Mouse (Mus musculus): ENCODE data around the gene Rmdn2.

The Rmdn2 gene

DNA sequence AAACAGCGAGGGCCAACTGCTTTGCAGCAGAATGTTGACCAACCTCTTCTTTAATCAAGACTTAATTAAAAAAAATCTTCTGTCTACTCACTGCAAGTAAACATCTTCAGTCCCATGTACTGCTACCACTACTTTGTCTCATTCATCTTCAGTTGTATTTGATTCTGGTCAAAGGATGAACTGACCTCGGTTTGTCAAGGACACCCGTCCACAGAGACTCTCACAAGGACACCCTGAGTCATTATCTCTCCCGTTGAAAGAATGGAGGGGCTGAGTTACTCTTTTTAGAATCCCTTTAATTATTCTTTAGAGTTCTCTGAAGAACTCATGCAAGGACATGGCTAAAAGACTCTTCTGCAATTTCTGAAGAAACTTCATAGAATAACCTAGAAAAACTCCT lies at the start of gene Rmdn2:
TSS of gene Rmdn2 (plus strand) at position 319 of the 400 bp plus-strand sequence.
- DNase-seq (ENCODE audit: low spot score): peak; percentile 20

DNA sequence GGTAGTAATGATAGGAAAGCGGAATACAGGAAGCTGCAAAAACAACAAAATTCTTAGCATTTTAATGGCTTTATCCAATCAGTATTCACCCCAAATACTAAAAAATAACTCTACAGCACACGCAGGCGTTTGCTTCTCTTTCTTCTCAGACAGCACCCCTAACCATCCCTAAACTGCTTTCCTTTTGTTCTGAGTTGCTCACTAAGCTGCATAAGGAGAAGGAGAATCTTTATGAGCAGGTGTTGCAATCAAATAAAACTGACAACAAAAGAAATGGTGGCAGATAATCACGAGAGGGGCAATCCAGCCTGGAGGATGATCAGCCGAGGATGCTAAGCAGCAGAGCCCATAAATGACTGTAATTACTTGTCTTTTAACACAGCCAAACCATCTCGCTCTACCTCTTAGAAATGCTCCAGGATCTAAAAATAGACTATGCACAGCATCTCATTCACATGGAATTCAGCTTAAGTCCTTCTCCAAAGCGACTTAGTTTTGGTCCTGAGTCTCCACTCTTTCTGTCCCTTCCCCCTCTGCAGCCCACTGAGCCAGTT lies 48.5 kb upstream of the Rmdn2 start:
- DNase-seq (ENCODE audit: low spot score): no peak

DNA sequence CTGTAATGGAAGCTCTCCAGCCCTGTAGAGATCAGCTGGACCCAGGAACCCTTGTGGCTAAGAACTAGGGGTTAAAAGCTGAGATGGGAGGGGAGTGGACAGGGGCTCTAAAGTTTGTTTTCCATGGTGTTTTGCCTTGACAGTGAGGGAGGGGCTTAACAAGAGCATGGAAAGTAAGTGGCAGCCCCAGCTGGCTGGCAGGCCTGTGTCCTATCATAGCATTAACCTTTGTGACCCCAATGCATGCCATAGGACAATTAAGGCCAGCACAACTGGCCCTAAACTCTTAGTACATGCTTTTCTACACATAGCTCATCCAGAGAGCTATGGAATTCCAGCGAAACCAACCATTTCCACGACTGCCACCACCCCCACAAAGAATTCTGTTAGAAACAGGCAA lies 47.9 kb upstream of the Rmdn2 start:
- no peak for DNase-seq (ENCODE audit: low spot score)

DNA sequence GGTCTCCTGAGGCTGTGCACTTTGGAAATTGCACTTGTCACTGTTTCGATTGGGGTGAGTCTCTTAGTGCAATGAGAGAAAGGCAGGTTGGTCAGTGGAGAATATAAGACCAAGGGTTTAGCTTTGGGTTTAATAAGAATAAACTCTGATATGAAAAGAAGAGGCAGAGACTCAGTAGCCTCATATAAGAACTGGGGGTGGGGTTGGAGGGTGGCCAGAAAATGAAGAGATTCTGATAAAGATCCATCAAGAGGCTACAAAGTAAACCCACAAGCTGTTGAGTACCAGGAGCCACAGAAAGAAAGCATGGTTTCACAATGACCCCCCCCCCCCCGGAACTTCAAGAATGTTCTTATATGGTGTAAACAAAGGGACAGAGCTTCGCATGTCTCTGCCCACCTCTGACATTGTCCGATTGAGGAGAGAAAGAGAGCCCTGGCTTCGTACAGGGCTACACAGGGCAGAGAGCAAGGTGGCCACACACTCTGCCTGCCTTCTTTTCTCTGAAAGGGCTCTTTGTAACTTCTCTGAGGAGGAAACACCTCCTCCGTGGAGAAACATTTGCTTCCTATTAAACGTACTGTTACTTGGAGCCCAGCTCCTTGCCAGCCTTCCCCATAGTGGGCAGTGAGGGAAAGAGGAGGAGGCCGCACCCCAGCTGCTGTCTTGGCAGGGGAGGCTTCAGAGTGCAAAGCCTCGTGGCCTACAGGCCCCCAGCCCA lies 46.3 kb upstream of the Rmdn2 start:
- no peak for DNase-seq (ENCODE audit: low spot score)

DNA sequence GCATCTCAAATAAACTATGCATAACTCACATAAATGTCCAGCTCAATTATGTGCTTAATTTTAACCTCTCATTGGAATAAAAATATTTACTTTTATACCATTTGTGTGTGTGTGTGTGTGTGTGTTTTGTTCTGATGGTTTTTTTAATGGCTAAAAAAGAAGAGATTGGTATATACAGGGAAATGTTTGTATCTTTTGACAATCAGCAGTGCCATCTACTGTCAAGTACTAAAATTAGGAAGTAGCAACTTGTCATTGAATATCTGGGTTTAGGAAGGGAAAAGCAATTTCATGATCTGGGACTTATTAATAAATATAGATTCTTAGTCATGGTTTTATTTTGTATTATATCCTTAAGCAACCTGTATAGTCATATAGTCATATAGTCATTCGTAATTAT lies 43.3 kb upstream of the Rmdn2 start:
- DNase-seq (ENCODE audit: low spot score): no peak

DNA sequence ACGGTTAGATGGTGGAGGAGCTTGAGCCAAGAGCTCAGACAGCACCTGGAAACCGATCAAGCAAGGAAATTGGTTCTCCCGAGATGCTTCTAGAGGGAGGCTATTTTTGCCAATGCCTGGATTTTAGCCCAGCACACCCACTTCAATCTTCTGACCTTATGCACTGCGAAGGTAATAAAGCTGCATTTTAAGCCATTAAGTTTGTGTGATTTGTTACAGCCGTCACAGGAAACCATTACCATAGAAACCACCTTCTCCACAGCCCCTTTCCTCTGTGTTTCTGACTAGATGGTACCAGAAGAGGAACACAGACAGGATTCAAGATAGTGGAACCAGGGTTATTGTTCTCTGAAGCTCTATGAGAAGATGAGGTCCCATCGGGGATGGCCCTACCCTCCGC lies 33.3 kb upstream of the Rmdn2 start:
- no peak for DNase-seq (ENCODE audit: low spot score)

DNA sequence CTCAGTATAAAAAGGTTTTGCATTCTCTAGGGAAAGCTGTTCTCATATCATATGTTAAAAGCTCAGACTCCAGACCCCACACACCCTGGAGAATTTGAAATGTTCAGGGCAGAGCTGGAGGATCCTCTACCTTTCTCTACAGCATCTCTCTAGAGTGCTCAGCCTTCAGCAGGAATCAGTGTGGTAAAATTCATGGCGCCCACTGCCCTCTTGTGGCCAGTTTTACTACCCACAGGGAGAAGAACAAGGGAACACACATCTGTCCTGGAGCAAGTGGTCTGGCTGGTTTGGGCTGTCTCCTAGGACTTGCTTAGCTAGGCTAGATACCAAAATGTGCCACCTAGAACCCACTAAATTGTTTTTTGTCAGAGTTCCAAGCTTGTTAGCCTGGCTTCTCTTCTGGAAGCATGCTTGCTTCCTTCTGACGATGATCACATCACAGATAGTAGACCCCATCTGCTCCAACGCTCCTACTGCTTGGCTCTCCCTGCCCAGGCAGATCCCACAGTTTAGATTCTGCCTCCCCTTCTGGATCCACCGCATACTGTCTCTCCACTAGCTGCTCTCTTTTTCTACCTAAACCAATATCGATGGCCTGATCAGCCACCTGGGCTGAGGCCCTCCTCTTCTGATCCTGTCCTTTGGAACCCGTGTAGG lies 31.3 kb upstream of the Rmdn2 start:
- DNase-seq (ENCODE audit: low spot score): peak; percentile 74

DNA sequence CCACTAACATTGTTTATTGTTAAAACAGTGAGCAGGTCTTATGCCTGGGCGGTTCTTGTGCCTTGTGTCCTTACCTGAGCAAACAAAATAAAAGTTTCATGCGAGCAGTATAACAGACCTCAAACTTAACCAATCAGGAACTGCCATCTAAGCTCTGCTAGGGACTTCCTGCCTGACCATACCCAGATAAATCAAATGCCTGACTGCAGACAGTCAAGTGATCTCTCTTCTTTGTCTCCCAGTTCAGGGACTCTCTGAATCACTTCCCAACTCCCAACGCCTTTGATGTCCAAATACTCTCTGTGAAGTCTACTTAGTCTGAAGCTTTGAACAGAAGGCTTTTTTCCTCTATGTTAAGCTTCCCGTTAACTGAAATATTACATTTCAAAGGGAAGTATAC lies 28.2 kb upstream of the Rmdn2 start:
- no peak for DNase-seq (ENCODE audit: low spot score)

DNA sequence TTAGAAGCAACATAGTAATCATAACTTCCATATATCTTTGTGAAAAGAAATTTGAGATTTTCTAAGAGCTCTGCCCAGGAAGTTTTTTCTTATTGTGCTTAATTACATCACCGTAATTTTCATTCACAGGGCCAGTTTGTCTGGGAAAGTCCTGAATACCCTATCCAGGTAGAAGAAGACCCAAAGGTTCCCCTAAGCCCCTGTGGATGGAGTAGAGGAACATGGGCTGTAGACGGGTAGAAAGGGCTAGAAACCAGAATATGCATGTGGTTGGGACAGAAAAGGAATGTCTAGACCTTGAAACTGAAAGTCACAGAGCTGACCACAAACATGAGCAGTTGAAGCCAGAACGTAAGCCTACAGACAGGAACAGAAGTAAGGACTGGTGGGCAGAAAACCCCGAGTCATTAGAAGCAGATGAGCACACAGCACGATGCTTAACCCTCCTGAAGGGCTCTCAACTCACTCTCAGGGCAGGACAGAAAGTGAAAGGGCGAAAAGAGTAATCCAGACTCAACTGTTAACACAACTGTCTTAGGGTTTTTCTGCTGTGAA lies 27.3 kb upstream of the Rmdn2 start:
- no peak for DNase-seq (ENCODE audit: low spot score)

DNA sequence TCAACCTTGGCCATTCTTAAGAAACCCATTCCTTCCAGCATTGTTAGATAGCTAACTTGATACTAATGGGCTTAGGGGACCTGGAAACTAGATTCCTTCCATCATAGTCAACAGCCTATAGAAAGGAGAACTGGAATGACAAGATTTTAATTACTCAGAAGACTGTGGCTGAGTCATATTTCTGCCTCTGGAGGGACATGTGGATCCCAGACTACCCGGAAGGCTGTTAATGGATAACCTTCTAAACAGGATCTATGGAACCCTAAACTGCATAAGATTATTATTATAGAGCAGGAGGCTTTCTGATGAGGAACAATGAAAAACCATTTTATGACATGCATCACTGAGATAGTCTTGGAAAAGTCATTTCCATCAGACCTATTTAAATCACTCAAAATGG lies 21.8 kb upstream of the Rmdn2 start:
- no peak for DNase-seq (ENCODE audit: low spot score)

DNA sequence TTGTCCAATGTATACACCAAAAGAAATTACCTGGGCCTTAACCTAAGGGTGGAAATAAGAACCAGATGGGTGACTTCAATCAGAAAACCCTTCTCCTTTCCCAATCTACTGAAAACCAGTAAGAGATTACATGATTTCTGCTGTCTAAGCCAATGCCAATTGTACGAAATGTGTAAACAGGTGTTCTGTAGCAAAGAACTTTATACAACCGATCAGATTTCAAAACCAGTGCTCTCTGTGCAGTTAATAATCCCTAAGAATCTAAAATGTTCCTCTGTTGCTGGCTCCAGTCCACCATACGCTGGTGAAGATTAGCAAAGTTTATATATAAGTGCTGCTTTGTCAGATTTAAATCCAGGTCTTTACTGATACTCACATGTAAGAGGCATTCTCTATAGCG lies 15.7 kb upstream of the Rmdn2 start:
- no peak for DNase-seq (ENCODE audit: low spot score)

DNA sequence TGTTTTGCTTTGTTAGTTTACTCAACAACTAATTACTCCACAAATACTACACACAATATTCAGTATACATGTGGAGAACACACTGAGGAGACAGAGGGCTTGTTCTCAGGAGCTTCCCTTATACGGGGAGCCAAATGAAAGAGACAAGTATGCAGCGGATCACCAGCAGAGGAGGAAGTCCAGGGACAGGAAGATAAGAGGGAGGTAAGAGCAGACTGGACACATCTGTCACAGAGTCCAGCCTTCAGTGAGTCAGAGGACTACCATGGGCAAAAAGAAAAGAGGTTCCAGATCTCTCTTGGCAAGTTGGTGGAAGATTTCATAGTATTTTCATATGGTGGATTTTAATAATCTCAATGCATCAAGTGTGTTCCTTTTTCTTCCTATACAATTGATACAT lies 13.5 kb upstream of the Rmdn2 start:
- DNase-seq (ENCODE audit: low spot score): no peak

DNA sequence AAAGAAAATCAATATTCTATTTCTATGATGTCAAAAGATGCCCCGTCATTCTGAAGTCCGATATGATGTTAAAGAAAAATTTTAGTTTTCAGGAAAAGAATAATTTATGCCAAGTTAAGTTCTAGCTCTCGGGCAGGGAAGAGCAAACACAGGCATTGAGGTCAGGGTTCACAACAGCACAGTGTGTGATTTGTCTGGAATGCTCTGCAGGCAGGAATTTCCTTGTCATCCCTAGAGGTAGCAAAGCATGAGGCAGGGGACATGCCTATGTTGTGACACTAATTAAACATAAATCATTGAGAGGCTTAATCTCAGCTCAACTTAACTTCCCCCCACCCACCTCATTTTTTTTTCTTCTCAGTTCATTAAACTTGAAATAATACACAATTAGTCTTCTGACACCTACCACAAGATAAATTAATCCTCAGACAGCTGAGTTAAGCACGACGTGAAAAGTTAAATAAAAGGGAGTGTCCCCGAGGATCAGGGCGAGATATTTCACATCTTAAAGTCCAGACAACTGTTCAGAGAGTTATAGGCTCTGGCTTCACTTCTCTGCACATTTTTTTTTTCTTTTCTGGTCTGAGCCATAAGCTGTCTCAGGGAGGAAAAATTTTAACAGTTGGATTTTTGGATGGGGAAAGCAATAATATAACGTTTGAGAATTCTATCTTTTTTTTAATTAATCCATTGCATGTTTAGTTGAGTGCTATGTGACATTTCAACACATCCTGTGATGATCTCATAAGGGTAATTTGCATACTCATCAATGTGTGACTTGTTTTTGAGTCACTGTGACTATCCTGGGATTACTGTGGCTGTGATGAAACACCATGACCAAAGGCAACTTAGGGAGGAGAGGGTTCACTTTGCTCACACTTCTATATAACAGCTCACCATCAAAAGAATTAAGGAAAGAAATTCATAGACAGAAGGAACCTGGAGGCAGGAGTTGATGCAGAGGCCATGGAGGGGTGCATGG lies 12.8 kb upstream of the Rmdn2 start:
- no peak for DNase-seq (ENCODE audit: low spot score)

DNA sequence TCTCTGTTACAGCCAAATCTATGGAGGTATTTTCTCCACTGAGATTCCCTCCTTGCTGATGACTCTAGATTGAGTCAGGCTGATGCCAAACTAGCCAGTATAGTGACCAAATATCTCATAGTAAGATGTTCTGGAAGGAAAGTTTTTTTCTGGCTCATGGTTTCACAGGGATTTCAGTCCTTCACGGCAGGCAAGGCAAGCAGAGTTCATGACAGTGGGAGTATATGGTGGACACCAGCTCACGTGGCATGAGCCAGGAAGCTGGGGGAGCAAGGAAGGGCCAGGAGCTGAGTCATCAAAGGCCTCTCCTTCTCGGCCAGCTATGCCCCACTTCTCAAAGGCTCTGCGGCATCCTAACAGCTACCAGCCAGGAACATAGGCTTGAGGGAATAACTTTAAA lies 11.6 kb upstream of the Rmdn2 start:
- DNase-seq (ENCODE audit: low spot score): no peak

DNA sequence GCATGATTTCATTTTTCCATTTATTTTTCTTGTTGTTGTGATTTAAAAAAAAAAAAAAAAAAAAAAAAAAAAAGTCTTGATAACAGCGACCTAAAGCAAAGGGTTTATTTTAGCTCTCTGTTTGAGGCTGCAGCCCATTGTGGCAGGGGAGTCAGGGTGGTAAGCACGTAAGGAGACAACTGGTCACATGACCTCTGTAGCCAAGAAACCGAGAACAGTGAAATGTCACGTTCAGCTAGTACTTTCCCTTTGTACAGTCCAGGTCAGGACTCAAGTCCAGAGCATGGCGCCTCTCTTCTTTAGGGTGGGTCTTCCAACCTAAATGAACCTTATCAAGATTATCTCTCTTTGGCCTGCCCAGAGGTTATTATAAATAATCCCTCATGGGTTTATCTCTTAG lies 9.3 kb upstream of the Rmdn2 start:
- DNase-seq (ENCODE audit: low spot score): no peak

DNA sequence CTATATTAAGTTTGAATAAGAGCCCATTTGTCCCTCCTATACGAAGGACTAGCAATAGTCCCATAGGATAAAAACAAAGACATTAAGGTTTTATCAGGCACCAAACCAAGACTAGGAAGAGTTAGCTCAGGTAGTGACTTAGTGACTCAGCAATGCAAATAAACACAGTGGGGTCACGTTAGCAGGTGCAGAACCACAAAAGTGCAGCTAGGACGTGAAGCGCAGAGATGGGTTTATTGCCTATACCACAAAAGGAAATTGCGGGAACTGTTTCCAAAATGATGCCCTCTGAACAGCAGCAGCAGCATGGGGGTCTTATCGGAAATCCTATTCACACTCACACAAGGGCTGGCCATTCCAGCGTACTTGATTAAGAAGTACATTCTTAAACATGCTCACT lies 8.2 kb upstream of the Rmdn2 start:
- no peak for DNase-seq (ENCODE audit: low spot score)

DNA sequence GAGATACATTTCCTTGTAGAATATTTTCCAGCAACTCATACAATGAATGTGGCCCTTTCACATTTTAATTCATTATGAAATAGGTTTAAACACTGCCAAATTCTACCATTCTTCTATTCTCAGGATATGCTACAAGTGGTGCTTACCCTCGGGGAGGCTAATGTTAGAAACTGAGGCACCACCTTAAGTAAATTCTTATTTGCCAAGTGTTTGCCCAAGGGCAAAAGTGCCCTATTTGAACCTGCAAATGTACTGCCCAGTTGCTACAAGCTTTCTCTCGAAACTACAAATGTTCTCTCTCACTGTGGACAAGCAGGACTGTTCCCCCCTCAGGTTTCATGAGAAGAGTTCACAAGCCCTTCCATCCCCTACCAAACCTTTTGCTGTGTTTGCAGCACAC lies 5.9 kb upstream of the Rmdn2 start:
- DNase-seq (ENCODE audit: low spot score): no peak

DNA sequence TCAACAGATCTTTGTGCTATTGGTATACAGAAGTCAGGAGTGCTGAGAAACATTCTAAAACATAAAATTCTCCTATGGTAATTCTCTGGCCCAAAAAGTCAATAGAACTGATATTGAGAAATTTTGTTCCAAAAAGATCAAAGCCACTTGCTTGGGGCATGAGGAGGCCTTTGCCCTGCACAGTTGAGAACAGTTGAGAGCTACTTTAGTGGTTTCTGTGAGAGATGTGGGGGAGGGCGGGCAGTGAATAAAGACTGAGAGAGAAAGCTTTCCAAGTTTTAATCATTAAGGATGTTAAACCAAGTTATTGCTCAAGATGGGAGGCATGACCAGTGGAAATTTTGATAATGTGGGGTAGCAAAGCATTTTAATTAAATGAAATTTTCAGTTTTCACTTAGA lies 2.0 kb upstream of the Rmdn2 start:
- DNase-seq (ENCODE audit: low spot score): no peak

DNA sequence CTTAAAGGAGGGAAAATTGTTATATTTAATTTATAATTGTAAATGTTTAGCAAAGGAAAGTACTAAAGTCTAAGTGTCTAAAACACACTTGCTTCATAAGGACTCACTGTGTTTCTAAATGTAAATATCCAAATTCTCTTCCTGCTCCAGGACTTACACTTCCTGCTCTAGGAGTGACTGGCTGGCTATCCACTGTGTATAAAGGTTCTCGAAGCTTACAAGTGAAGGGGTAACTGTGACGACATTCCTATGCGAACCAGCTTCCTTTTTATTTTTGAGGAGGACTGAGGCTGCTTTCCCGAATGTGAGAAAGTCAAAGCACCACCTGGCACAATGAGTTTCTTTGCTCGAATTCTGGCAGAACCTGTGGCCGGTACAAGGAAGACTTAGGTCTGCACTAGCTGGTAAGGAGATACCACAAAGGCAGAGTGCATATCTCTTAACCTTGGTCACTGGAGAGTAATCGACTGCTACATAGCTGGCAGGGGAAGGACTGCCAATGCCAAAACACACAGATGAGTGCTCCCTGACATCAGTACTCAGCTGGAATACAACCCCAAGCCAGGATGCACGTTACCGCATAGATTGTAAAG lies 1.4 kb upstream of the Rmdn2 start:
- DNase-seq (ENCODE audit: low spot score): no peak

DNA sequence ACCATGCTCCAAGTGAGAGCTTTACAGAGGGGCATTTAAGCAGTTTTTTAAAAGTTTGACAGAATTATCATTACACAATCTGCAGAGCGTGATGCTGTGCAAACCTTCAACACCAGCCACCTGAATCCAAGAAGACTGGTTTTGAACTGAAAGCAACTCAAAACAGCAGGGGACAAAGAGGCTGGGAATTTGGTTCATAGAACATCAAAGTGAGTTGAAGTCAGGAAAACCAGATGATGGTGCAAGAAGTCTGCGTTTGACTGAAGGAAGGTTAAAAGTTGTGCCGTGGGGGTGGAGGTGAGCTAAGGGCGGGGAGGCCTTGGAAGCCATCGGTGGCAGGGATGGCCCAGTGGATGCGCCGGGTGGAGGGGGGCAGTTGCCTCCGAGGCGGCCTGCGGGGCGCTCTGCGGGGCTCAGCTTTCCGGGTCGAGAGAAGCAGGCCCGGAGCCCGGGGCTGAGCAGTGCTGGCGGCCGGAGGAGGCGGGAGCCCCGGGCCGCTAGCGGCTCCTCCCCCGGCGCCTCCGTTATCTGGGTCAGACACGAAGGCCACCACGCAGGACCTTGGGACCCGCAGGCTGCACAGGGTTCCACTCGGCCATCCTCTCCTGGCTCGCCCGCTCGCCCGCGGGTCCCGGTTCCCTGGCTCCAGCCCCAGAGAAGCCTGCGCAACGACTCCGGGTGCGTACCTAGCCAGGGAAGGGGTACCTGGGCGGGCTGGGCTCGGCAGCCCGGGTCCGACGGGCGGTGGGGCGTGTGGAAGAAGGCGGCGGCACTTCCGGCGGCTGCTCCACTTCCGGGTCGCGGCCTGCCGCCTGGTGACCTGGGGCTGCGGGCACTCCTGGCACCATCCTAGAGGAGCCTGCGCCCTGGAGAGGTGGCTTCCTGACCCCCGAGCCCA lies 3.3 kb downstream of the Rmdn2 start:
- peak; percentile 83 for DNase-seq (ENCODE audit: low spot score)

DNA sequence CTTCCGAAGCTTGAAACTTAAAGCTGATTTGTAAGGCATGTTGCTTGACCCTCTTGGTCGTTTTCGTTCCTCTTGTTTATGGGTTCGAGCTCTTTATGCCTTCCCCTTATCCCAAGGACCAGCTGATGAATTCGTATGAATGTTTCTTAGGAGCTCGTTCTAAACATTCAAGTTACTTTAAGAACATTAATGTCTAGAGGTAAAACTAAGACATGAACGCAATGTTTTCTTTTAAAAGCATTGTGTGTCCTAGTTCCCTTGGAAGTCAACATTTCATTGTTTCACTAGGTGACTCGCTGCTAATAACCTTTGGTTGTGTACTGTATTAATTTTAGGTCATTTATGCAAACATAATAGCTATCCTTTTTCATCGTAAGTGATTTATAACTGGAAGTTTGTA lies 4.2 kb downstream of the Rmdn2 start:
- DNase-seq (ENCODE audit: low spot score): no peak

Data from ovary, postnatal 36 days (tissue).